Mouse (Mus musculus): ENCODE results near the gene Trim75.
"Not testable (repeated sequence)": the region's sequence is repeated elsewhere in the genome, so short reads cannot be mapped to it uniquely, and the experiment has no call there.

The Trim75 gene

DNA sequence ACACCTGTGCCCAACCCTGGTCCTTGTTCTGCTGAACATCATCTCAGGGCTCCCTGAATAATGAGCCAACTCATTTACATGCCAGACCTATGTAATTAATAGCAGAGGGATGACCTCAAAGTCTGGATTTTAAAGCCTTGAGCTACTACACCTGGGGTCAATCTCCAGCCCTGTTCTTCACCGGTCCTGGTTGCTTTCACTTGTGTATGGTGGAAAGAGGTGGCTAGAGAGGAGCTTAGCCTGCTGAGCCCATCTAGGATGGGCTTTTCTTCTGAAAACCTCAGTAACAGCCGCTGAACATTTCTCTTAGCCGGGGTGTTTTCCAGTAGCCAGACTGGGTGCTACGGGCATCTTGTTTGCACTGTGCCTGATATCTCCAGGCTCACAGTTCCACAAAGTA lies at the start of gene Trim75:
Gene Trim75 (minus strand): TSS at position 101 of the 400 bp plus-strand sequence.
- DNase-seq = no peak

- peak; percentile 58 for DNase-seq
These were observed 49.5 kb upstream of the Trim75 start, which contains the start of gene Apela for GRCm38 (mm10) chr8:65037117-65037533. Gene Apela (minus strand): TSS chr8:65037336.

GRCm38 (mm10) chr8:65034136-65034535 lies 46.5 kb upstream of the Trim75 start:
- no peak for DNase-seq

DNA sequence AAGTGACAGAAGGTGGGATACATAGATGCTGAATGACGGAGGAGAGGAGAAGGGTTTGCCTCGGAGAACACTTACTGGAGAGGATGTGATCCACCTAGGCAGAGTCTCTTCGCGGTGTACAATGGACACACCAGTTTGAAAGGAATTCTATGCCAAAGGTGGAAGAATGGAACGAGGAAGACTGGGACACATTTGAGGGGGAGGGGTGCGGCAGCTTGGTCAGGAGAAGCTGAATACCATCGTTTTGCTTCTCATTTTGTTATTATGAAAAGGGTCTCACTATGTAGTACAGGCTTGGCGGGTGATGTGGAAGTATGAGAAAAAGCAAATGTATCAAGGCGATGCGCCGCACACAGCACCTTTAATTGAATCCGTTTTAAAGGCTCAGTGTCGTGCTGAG lies 45.4 kb upstream of the Trim75 start:
- DNase-seq = no peak

DNA sequence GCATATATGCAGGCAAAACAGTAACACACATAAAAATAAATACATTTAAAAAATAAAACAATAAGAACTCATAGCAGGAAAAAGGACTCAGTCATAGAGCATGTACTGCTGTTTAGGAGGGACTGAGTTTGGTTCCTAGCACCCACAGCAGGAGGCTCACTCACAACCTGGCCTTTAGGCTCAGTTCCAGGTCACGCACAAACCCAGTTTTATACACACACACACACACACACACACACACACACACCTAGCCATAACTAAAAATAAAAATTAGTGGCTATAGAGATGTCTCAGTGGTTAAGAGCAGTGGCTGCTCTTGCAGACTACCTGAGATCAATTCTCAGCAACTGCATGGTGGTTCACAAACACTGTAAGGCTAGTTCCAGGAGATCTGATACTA lies 44.5 kb upstream of the Trim75 start:
- no peak for DNase-seq

DNA sequence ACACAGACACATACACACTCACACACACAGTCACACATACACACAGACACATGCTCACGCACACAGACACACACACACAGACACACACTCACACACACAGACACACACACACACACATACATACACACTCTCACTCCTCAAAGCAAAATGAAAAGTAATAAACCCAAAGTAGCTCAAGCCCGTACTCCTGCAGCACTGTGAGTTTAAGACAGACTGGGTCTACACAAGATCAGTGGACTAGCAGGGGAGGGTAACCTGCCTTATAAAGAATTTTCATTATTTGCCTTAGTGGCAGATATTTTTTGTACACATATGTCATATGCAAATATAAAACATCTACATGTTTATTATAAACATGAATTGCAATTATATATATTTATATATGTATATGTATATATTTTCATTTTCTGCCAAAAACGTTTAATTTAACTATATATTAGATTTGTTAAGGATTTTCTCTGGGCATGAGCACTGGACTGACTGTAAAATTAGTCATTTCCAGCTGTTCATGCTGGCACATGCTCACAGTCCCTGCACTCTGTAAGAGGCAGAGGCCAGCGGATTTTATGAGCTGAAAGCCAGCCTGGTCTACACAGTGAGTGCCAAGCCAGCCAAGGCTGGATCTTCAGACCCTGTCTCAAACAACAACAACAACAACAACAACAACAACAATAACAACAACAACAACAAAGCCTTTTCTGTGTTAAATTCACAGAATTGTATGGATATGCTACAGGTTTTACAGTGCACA lies 43.3 kb upstream of the Trim75 start:
- no peak for DNase-seq

DNA sequence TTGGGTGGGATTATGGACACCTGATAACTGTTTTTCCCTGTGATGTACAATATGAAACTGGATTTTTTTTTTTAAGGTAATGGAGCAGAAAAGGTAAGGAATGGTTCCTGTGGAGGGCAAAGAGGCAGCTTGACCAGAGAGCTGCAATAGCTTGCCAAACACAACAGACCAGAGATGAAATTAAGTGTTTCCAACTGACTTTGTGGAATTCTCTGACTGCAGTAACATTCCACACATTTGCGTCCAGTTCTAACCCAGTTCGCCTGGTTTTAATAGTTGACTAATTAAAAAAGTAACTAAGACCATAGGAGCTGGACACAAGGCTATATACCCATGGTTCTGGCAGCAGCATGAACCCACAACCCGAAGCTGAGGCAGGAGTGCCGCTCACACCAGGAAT lies 42.1 kb upstream of the Trim75 start:
- DNase-seq = no peak

GRCm38 (mm10) chr8:65028959-65029686 lies 41.5 kb upstream of the Trim75 start:
- peak; percentile 24 for DNase-seq

GRCm38 (mm10) chr8:65022485-65022884 lies 34.9 kb upstream of the Trim75 start:
- peak; percentile 52 for DNase-seq

- DNase-seq = no peak
These were observed 30.8 kb upstream of the Trim75 start, which contains the start of the genes Trim61 and Trim60 for GRCm38 (mm10) chr8:65018423-65018822. Gene Trim61 (minus strand): TSS chr8:65018523. Gene Trim60 (minus strand): TSS chr8:65018584.

GRCm38 (mm10) chr8:65007616-65008015 lies 20.0 kb upstream of the Trim75 start:
- DNase-seq = not testable (repeated sequence)

- no peak for DNase-seq
These were observed 11.3 kb upstream of the Trim75 start for GRCm38 (mm10) chr8:64998806-64999365.

GRCm38 (mm10) chr8:64983150-64983897 lies 4.3 kb downstream of the Trim75 start:
- DNase-seq = peak; percentile 2

- no peak for DNase-seq
These were observed 24.8 kb downstream of the Trim75 start for GRCm38 (mm10) chr8:64962836-64963235.

DNA sequence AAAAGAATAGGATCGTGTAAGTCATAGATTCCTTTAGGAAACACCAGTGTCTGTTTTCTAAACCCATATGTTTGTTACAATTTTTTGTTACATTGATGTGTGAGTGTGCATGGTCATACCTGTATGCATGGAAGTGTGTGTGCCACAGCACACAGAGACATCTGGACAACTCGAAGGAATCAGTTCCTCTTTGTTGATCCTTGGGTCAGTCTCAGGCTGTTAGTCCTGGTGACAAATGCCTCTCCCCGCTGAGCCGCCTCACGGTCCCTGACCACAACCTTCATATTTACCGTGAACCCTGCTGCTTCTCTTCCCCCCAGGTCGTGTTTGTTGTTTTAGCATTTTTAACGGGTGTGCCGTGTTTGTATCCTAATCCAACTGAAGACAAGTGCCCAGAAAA lies 28.6 kb downstream of the Trim75 start:
- no peak for DNase-seq

GRCm38 (mm10) chr8:64952101-64952500 lies 35.5 kb downstream of the Trim75 start:
- no peak for DNase-seq

DNA sequence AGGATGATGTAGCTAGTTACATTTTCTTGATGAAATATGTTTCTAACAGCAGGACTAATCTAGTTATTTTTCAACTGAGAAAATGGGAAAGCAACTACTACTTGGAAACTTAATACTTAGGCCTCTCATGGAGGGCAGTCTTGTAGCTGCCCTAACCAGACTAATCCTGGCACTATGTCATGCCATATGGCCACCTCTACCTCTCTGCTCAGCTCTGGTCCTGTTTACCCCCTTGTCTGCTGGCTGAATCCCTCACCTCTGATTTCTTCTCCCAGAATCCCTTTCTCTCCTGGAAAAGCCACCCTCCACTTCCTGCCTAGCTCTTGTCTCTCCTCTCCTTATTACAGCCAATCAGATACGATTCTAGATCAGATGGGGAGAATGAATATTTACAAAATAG lies 39.3 kb downstream of the Trim75 start:
- DNase-seq = peak; percentile 26

GRCm38 (mm10) chr8:64947698-64948034 lies 40.0 kb downstream of the Trim75 start:
- no peak for DNase-seq

- peak; percentile 91 for DNase-seq
These were observed 40.6 kb downstream of the Trim75 start, which contains the start of gene Tmem192 for GRCm38 (mm10) chr8:64946820-64947697. Gene Tmem192 (plus strand): TSS chr8:64947185.

- DNase-seq = peak; percentile 29
These were observed 41.2 kb downstream of the Trim75 start for GRCm38 (mm10) chr8:64946441-64946819.

- no peak for DNase-seq
These were observed 42.0 kb downstream of the Trim75 start for GRCm38 (mm10) chr8:64945606-64946005.

DNA sequence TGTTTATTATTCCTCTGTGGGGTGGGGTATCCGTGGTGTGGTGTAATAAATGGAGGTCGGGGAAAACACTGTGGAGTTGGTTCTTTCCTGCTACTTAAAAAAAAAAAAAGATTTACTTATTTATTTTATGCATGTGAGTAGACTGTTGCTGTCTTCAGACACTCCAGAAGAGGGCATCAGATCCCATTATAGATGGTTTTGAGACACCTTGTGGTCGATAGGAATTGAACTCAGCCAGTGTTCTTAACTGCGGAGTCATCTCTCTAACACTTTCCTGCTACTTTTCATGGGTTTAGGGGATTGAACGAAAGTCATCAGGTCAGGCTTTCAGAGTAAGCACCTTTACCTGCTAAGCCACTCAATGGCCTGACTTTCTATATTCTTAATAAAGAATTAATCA lies 42.8 kb downstream of the Trim75 start:
- no peak for DNase-seq

Measured in retina, postnatal 1 day (tissue).